ENCODE assay signal across 8 mouse cellular contexts in the genomic region with DNA sequence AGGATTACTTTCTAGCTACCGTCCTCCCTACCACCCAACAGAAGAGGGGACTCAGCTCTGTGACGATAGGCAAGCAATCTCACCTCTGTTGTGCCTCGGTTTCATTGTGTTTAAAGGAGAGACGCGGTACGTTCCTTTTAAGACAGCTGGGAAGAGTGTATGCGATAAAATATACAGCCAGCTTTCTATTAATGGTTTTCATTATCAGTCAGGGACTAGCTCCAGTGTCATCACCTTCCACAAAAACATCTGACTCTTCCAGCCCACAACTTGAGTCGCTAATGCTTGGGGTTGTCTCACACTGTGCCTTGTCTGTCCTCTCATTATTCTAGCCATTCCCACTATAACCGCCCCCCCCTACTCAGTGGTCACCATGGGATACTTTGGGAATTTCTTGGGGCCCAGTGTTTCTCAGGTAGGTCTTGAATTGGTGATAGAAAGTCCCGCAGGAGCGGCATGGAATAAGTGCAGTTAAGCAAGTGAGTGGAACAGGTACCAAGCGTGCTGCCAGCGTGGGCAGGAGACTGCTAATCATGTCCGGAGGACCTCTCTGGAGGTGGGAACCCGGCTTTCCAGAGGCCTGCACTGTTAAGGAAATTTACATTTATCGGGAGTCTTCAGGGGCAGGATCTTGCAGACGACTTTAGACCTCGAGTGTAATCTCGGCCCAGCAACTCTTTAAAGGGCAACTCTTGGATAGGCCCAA. TPM values are rescaled to one million over a fixed set of nuclear protein-coding genes. Genes with fewer than 3 reads are reported as not detected.
DNase-seq lines count a peak whose midpoint lies in the region; ATAC-seq and TF ChIP-seq lines count a peak whose summit lies in the region.

No protein-coding gene starts in this region.

- H3K9ac ChIP-seq in kidney, postnatal 0 days (ENCODE audit: low read depth, low read length) = 0 out of 2 replicates have a peak overlapping the region, but pooled peaks have one; percentile 42
- H3K9ac ChIP-seq in hindbrain, embryonic 12.5 days = peak overlapping the region; percentile 66; the same call in 1 of the 2 replicates
- H3K9ac ChIP-seq in midbrain, embryonic 15.5 days = peak overlapping the region; percentile 77

- ATAC-seq in kidney, postnatal 0 days (replicated peaks; ENCODE audit: low FRiP score, low read depth) = no peak
- ATAC-seq in hindbrain, embryonic 12.5 days (ENCODE audit: low FRiP score) = peak; percentile 0; the same call in 1 of the 2 replicates
- no peak for ATAC-seq in midbrain, embryonic 15.5 days (replicated peaks)
- ATAC-seq in activated CD4-positive, CD25-positive, alpha-beta regulatory T cell, adult 4 months = no peak

- H3K27ac ChIP-seq in kidney, postnatal 0 days = peak overlapping the region; percentile 78
- peak overlapping the region; percentile 75 for H3K27ac ChIP-seq in bone marrow macrophage, adult 2 months (ENCODE audit: insufficient read depth, low read depth, low read length)
- 0 out of 2 replicates have a peak overlapping the region, but pooled peaks have one; percentile 41 for H3K27ac ChIP-seq in hindbrain, embryonic 12.5 days
- peak overlapping the region; percentile 76; the same call in 1 of the 2 replicates for H3K27ac ChIP-seq in midbrain, embryonic 15.5 days

- no peaks in the 10 kb centered on the region for H3K27me3 ChIP-seq in kidney, postnatal 0 days (ENCODE audit: insufficient read depth, low read length)
- H3K27me3 ChIP-seq in hindbrain, embryonic 12.5 days = peaks cover 13% of the 10 kb centered on the region; the same call in 1 of the 2 replicates
- H3K27me3 ChIP-seq in midbrain, embryonic 15.5 days (replicated peaks) = no peaks in the 10 kb centered on the region

- no peaks in the 10 kb centered on the region for H3K36me3 ChIP-seq in kidney, postnatal 0 days (ENCODE audit: insufficient read depth, low read length)
- H3K36me3 ChIP-seq in hindbrain, embryonic 12.5 days = no peaks in the 10 kb centered on the region
- no peaks in the 10 kb centered on the region for H3K36me3 ChIP-seq in midbrain, embryonic 15.5 days (replicated peaks)

- H3K4me3 ChIP-seq in kidney, postnatal 0 days (replicated peaks; ENCODE audit: low read depth, low read length) = peak overlapping the region; percentile 65
- peak overlapping the region; percentile 58 for H3K4me3 ChIP-seq in bone marrow macrophage, adult 2 months (ENCODE audit: insufficient read depth, low read length)
- H3K4me3 ChIP-seq in hindbrain, embryonic 12.5 days = peak overlapping the region; percentile 60
- H3K4me3 ChIP-seq in midbrain, embryonic 15.5 days = peak overlapping the region; percentile 86

- H3K9me3 ChIP-seq in kidney, postnatal 0 days (replicated peaks; ENCODE audit: low read length) = no peaks in the 10 kb centered on the region
- no peaks in the 10 kb centered on the region for H3K9me3 ChIP-seq in hindbrain, embryonic 12.5 days (replicated peaks)
- H3K9me3 ChIP-seq in midbrain, embryonic 15.5 days = no peaks in the 10 kb centered on the region

- 50% methylated on average over 19 of the region's 19 CpGs for WGBS in kidney, postnatal 0 days
- 44% methylated on average over 19 of the region's 19 CpGs for WGBS in hindbrain, embryonic 12.5 days
- WGBS in midbrain, embryonic 15.5 days = 44% methylated on average over 19 of the region's 19 CpGs

- H3K4me2 ChIP-seq in kidney, postnatal 0 days (ENCODE audit: low read length) = peak overlapping the region; percentile 99
- peak overlapping the region; percentile 99 for H3K4me2 ChIP-seq in hindbrain, embryonic 12.5 days (replicated peaks)
- peak overlapping the region; percentile 96 for H3K4me2 ChIP-seq in midbrain, embryonic 15.5 days

- no peak for TF ChIP-seq CTCF in kidney, postnatal 0 days (IDR thresholded peaks at IDR 0.05; ENCODE audit: low read depth)
- TF ChIP-seq CTCF in bone marrow macrophage, adult 2 months (IDR thresholded peaks at IDR 0.05; ENCODE audit: low read depth, low read length) = no peak

- no peak for TF ChIP-seq POLR2A in bone marrow macrophage, adult 2 months (IDR thresholded peaks at IDR 0.05; ENCODE audit: borderline replicate concordance, low read depth, low read length)

- H3K4me1 ChIP-seq in kidney, postnatal 0 days (replicated peaks; ENCODE audit: insufficient read depth, low read length) = peaks cover 6% of the 10 kb centered on the region; the same call in 1 of the 2 replicates
- peaks cover 20% of the 10 kb centered on the region for H3K4me1 ChIP-seq in bone marrow macrophage, adult 2 months (ENCODE audit: control insufficient read depth, insufficient read depth, low read length)
- peaks cover 11% of the 10 kb centered on the region for H3K4me1 ChIP-seq in hindbrain, embryonic 12.5 days
- H3K4me1 ChIP-seq in midbrain, embryonic 15.5 days = peaks cover 31% of the 10 kb centered on the region

- no peak for DNase-seq in kidney, postnatal 0 days (ENCODE audit: low spot score)
- no peak for DNase-seq in kidney, adult 9 months
- no peak for DNase-seq in natural killer cell, adult 2 months (ENCODE audit: low spot score in 2 of 2)
- no peak for DNase-seq in gastrocnemius, postnatal 25 days

RNA-seq across cellular contexts. Expression of gene Nt5dc3, which starts 1.0 kb away (rescaled TPM):
- 0.99 and 1.2 TPM in 2 replicates for polyA plus RNA-seq in kidney, postnatal 0 days (2015; fragmentation: Nextera tagmentation; extraction: Ambion mirVana)
- 5.3 and 6.8 TPM in 2 replicates for polyA plus RNA-seq in bone marrow macrophage, adult 2 months (2012; ENCODE audit: insufficient read depth, insufficient read length, missing spikeins)
- 3.9 and 4.2 TPM in 2 replicates for polyA plus RNA-seq in hindbrain, embryonic 12.5 days (2016; fragmentation: Nextera tagmentation; extraction: Ambion mirVana)
- 13.8 and 14.4 TPM in 2 replicates for polyA plus RNA-seq in midbrain, embryonic 15.5 days (2015; fragmentation: Nextera tagmentation; extraction: Ambion mirVana)
- total RNA-seq in gastrocnemius, postnatal 25 days (2021) = 10 to 100 TPM; 30.0 to 38.2 TPM
- 1 to 10 TPM in 1 of 2 experiments, under 1 TPM in 1; 0.79 to 1.2 TPM for polyA plus RNA-seq in activated CD4-positive, CD25-positive, alpha-beta regulatory T cell, adult 4 months (2017; shearing (Covaris generic))

RNA-seq across cellular contexts. Expression of gene Gm49358, which starts 14.0 kb away (rescaled TPM):
- not detected in 2 replicates for polyA plus RNA-seq in kidney, postnatal 0 days (2015; fragmentation: Nextera tagmentation; extraction: Ambion mirVana)
- polyA plus RNA-seq in bone marrow macrophage, adult 2 months (2012; ENCODE audit: insufficient read depth, insufficient read length, missing spikeins) = 3.0 TPM in 1 of 2 replicates, not detected in the other
- not detected in 2 replicates for polyA plus RNA-seq in hindbrain, embryonic 12.5 days (2016; fragmentation: Nextera tagmentation; extraction: Ambion mirVana)
- polyA plus RNA-seq in midbrain, embryonic 15.5 days (2015; fragmentation: Nextera tagmentation; extraction: Ambion mirVana) = not detected in 2 replicates
- total RNA-seq in gastrocnemius, postnatal 25 days (2021) = 10 to 100 TPM; 12.4 to 14.0 TPM
- polyA plus RNA-seq in activated CD4-positive, CD25-positive, alpha-beta regulatory T cell, adult 4 months (2017; shearing (Covaris generic)) = not detected
